Mouse (Mus musculus) brain, embryonic 14.5 days (tissue): Measurements from ENCODE around the gene Arid3b.

Experiments used
- CTCF ChIP-seq: fragments of 200-500 bp; IDR thresholded peaks from 2 replicates; pipeline ENCODE4 v1.5.1; 2012; ENCODE audit warnings: inconsistent platforms, mild to moderate bottlenecking, moderate library complexity, borderline replicate concordance; ENCODE audit not compliant: insufficient read depth, insufficient read length; ENCODE audit errors: extremely low read depth
- POLR2A ChIP-seq: fragments of 200-500 bp; IDR thresholded peaks from 2 replicates; pipeline ENCODE4 v1.6.1; 2012; ENCODE audit warnings: mild to moderate bottlenecking, inconsistent platforms, borderline replicate concordance; ENCODE audit not compliant: poor library complexity, insufficient read depth, insufficient read length, severe bottlenecking; ENCODE audit errors: extremely low read depth

DNA sequence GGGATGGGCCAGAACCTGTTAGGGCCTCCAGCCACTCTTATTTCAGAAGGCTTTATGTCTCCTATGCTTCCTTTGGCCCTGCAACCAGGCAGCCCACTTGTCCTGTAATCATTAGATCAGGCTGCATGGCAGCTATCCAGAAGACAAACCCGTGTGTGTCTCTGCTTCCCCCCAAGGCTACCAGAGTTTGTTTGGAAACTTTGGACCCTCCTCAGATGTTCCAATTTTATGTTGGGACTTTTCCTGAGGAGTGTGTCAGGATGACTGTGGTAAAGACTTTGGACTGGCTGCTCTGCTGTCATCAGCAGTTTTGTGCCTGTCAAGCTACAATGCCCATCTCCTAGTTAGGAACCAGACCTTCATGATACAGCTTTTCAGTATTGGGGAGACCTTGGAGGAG is 87.8 kb downstream of the Arid3b start:
- TF ChIP-seq CTCF: no peak
- no peak for TF ChIP-seq POLR2A
